Mouse (Mus musculus) brain, embryonic 14.5 days (tissue): ENCODE measurements around the gene Elmod3. TPM values are rescaled to one million over a fixed set of nuclear protein-coding genes. Genes with fewer than 3 reads are reported as not detected.

Experiments used
- DNase-seq: peaks from one replicate; pipeline ENCODE4 v3.0.0-alpha.2; 2011; ENCODE audit warnings: low read depth
- CTCF ChIP-seq: fragments of 200-500 bp; IDR thresholded peaks from 2 replicates; pipeline ENCODE4 v1.5.1; 2012; ENCODE audit warnings: inconsistent platforms, mild to moderate bottlenecking, moderate library complexity, borderline replicate concordance; ENCODE audit not compliant: insufficient read depth, insufficient read length; ENCODE audit errors: extremely low read depth
- POLR2A ChIP-seq: fragments of 200-500 bp; IDR thresholded peaks from 2 replicates; pipeline ENCODE4 v1.6.1; 2012; ENCODE audit warnings: mild to moderate bottlenecking, inconsistent platforms, borderline replicate concordance; ENCODE audit not compliant: poor library complexity, insufficient read depth, insufficient read length, severe bottlenecking; ENCODE audit errors: extremely low read depth
- polyA plus RNA-seq: library from polyadenylated mRNA; depleted of rRNA; stranded (reverse); fragments of >200 nt; gene quantifications from 2 replicates; pipeline ENCODE4 v1.2.3, GENCODE M21; 2012

The Elmod3 gene
- polyA plus RNA-seq, 1 experiment = 16.1 TPM

DNA sequence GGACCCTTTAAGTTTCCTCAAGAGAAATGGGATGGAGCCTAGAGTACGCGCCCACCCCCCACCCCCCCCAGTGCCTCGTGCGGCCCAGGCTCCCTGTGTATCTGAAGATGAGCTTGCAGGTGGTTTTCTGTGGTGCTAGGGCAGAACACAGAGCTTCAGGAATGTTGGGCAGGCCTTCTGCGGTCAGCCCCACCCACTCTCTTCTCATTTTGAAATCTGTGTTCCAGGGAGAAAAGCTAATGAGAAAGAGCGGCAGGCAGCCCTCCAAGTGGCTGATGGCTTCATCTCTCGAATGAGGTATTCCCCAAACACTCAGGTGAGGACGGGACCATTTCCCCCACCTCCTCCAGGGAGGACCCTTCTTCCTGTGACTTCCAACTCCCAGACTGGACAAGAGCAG, 37.4 kb downstream of the Elmod3 start:
- no peak for TF ChIP-seq CTCF
- TF ChIP-seq POLR2A = no peak
- DNase-seq = no peak

- TF ChIP-seq POLR2A (no peak), CTCF (no peak)
- DNase-seq = no peak
Measured at GRCm38 (mm10) chr6:72553079-72553412, 45.2 kb downstream of the Elmod3 start.

DNA sequence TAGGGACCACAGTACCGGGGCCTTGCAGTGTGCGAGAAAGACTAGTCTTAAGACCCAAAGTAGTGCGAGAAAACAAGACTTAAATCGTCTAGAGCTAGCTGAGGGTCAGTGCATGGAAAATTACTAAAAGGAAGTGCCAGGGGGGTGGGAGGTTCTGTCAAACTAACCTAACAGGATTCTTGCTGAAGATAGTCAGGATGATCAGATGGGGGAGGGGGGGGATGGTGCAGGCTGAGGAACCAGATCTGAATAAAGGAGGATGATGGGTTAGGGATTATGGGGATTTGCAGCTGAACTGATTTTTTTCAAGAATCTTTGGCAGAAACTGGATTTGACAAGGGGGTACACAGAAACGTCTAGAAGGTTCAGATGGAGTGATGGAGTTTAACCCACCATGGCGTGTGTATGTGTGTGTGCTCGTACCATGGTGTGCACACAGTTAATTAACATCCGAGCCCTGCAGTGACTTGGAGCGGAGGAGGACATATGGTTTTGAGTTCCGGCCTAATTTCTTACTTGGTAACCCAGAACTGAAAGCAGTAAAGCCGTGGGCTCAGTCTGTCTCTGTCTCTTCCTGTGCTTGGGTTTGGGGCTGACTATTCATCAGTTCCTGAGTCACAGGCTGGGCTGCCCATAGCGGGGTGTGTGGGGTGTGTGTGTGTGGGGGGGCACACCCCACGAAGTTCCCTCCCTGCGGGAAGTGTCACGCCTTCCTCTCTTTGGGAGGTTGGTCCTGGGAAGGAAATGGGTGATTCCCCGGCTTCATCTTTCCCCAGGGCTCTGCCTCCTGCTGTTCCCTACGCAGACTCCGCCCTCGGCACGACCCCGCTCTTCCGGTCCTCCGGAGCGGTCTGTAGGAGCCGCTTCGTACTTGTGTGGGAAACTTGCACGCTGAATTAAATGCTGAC, 45.8 kb downstream of the Elmod3 start:
- no peak for TF ChIP-seq CTCF
- TF ChIP-seq POLR2A = no peak; the same call in 1 of the 2 replicates
- DNase-seq = peak; percentile 87

DNA sequence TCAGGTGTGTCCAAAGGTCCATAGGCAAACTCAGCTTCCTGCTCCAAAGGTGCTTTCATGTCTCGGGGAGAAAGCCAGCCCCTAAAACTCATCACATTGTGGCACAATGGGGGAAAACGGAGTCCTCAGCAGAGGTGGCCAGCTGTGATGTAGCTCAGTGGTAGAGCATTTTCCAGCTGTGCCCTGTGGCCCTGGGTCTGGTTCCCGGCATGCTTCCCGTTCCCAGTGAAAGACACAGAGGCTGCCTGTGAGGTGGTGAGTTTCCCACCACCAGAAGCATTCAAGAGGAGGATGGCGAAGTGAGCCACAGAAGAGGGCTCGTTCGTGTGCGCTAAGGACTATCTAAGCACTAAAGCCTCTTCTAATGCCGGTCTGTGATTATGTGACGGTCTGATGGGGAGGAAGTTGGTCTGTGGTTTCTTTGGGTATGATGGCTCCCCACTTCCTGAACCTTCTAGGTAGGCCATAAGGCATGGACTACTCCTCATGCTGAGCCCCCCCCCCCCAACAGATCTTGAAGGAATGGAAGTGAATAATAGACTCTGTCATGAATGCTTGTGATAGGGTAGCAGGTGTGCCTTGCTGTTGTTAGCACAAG, 47.6 kb downstream of the Elmod3 start:
- no peak for TF ChIP-seq CTCF
- TF ChIP-seq POLR2A = no peak
- no peak for DNase-seq

GRCm38 (mm10) chr6:72550025-72550424, 48.2 kb downstream of the Elmod3 start:
- no peak for DNase-seq
- TF ChIP-seq CTCF (no peak), POLR2A (no peak)

DNA sequence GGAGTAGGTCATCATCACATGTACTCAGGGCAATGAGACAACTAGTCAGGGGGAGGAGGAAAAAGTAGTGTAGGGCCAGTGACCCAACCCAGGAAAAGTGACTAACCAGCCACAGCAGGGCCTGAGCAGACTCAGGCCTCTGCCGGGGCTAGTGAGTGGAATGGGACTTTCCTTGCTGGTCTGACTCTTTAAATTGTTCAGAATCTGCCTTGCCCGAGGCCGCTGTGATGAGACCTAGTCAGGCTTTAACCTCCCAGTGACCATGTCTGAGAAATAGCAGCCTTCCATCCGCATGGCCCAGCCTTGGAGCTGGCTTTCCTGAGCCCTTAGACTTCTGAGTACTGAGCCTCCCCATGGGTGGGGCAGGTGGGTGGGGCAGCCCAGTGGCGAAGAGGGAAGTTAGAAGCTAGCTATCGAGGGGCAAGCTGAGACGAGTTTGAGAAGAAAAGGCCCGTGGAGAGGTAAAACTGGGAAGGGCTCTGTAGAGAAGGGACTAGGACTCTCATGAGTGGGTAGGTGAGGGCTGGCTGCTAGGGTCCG, 49.1 kb downstream of the Elmod3 start:
- DNase-seq = no peak
- TF ChIP-seq POLR2A = no peak
- TF ChIP-seq CTCF = no peak

DNA sequence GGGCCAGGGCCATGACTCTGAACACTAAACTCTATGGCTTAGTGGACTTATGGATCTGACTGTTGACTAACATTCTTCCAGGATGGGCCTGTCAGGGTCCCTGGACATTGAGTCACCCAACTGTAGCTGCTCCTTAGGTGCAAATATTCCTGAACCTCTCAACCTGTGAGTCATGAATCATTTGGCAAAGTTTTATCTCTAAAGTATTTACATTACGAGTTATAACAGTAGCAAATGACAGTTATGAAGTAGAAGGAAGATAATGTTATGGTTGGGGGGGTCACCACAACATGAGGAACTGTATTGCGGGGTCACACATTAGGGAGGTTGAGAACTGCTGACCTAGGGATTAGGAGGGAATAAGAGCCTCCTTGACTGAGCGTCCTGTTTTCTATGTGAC, 50.4 kb downstream of the Elmod3 start:
- DNase-seq = no peak
- TF ChIP-seq CTCF (no peak), POLR2A (no peak)

GRCm38 (mm10) chr6:72547121-72547520, 51.1 kb downstream of the Elmod3 start:
- DNase-seq = no peak
- no peak for TF ChIP-seq POLR2A
- peak; percentile 32; the same call in 1 of the 2 replicates for TF ChIP-seq CTCF

GRCm38 (mm10) chr6:72545377-72545776, 52.8 kb downstream of the Elmod3 start:
- no peak for TF ChIP-seq CTCF
- no peak for TF ChIP-seq POLR2A
- no peak for DNase-seq

GRCm38 (mm10) chr6:72544283-72544987, 53.8 kb downstream of the Elmod3 start, which contains the start of gene Capg:
TSS of gene Capg (plus strand) at chr6:72544391.
- TF ChIP-seq POLR2A = no peak
- no peak for TF ChIP-seq CTCF
- DNase-seq = no peak

DNA sequence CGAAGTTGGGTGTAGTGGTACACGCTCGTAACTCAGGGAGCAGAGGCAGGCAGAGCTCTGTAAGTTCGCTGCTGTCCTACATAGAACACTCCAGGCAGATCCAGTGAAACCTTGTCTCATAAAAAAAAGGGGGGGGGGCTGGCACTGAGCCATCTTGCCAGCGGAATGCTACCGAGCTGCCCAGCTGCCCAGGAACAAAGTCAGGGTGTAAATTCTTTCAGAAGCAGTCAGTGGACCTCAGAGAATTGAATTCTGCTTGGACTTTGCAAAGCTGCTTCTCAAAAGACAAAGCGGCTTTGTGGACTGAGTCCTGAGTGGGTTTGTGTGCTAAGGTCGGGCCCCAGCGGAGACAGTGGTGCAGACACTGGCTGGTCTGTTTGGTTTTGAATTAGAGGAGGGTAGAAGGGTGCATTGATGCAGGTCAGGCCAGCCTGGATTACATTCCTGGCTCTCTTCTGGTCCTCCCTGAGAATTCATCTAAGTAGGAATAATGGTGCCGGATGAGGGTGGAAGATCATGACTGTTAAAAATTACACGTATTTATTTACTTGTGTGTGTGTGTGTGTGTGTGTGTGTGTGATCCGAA, 54.9 kb downstream of the Elmod3 start:
- TF ChIP-seq CTCF = no peak
- TF ChIP-seq POLR2A = no peak
- peak; percentile 31 for DNase-seq

- DNase-seq = peak; percentile 96
- TF ChIP-seq CTCF (no peak), POLR2A (peak; percentile 56; the same call in 1 of the 2 replicates)
Measured at GRCm38 (mm10) chr6:72538562-72539031, 59.6 kb downstream of the Elmod3 start.
